8 mouse cellular contexts compared by ENCODE assay signal in the genomic region with DNA sequence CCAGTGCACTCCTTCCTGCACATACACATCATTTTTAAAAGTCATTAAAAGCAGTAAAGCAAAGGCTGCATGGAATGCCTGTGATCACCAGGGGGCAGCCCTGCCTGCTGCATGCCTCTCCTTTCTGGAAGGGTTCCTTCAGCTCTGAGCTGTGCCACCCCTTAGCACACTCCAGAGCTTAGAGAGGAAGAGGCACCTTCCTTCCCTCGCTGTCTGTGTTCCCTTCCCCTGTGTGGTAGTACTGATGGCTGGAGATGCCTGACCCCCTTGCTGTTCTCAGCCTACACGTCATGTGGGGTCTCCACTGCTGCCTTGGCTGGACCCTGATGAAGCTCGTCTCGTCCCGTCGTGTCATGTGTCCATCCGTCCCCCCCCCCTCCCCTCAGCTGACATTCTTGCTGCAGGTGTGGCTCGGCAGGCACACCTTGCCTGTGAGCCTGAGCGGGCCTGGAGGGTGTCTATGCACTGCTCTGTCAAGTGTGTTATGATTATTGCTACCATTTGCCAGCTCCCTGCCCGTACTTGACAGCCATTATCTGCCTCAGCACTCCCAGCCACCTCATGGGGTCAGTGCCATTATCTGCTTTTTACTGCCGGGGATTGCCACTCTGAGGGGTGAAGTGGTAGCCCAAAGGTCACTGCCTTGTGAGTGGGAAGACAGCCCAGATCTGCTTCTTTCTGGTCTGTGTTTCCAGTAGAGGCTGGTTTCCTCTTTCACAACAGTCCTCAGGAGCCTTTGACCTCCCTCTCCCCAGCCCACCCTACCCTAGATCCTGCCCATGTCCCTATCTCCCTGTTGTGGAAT. TPM values are rescaled to one million over a fixed set of nuclear protein-coding genes. Genes with fewer than 3 reads are reported as not detected.
DNase-seq lines count a peak whose midpoint lies in the region; ATAC-seq and TF ChIP-seq lines count a peak whose summit lies in the region.

No protein-coding gene starts in this region.

- no peak overlapping the region for H3K9ac ChIP-seq in hindbrain, embryonic 11.5 days (ENCODE audit: low read depth, low read length)
- no peak overlapping the region for H3K9ac ChIP-seq in forebrain, embryonic 15.5 days (replicated peaks)
- H3K9ac ChIP-seq in intestine, postnatal 0 days (ENCODE audit: low read depth, low read length) = no peak overlapping the region
- no peak overlapping the region for H3K9ac ChIP-seq in limb, embryonic 11.5 days (ENCODE audit: low read length)
- H3K9ac ChIP-seq in midbrain, embryonic 13.5 days (replicated peaks) = 0 out of 2 replicates have a peak overlapping the region, but pooled peaks have one; percentile 28

- H3K27ac ChIP-seq in hindbrain, embryonic 11.5 days (ENCODE audit: low read depth, low read length) = no peak overlapping the region
- no peak overlapping the region for H3K27ac ChIP-seq in hindbrain, embryonic 10.5 days
- no peak overlapping the region; the same call in 1 of the 2 replicates for H3K27ac ChIP-seq in forebrain, embryonic 15.5 days (replicated peaks)
- peak overlapping the region; percentile 89 for H3K27ac ChIP-seq in intestine, postnatal 0 days (ENCODE audit: low read depth, low read length)
- no peak overlapping the region for H3K27ac ChIP-seq in limb, embryonic 11.5 days (replicated peaks; ENCODE audit: low read depth, low read length)
- no peak overlapping the region for H3K27ac ChIP-seq in midbrain, embryonic 13.5 days

- no peaks in the 10 kb centered on the region for H3K9me3 ChIP-seq in hindbrain, embryonic 11.5 days (ENCODE audit: control insufficient read depth, low read length)
- no peaks in the 10 kb centered on the region for H3K9me3 ChIP-seq in hindbrain, embryonic 10.5 days
- no peaks in the 10 kb centered on the region for H3K9me3 ChIP-seq in forebrain, embryonic 15.5 days
- no peaks in the 10 kb centered on the region for H3K9me3 ChIP-seq in intestine, postnatal 0 days (ENCODE audit: control insufficient read depth)
- no peaks in the 10 kb centered on the region for H3K9me3 ChIP-seq in limb, embryonic 11.5 days (ENCODE audit: control insufficient read depth, low read length)
- no peaks in the 10 kb centered on the region for H3K9me3 ChIP-seq in midbrain, embryonic 13.5 days

- H3K4me3 ChIP-seq in hindbrain, embryonic 11.5 days (ENCODE audit: low read depth, low read length) = no peak overlapping the region
- no peak overlapping the region for H3K4me3 ChIP-seq in hindbrain, embryonic 10.5 days
- H3K4me3 ChIP-seq in forebrain, embryonic 15.5 days = no peak overlapping the region
- no peak overlapping the region for H3K4me3 ChIP-seq in intestine, postnatal 0 days (ENCODE audit: low read depth, low read length)
- H3K4me3 ChIP-seq in limb, embryonic 11.5 days (ENCODE audit: low read depth, low read length) = no peak overlapping the region
- H3K4me3 ChIP-seq in midbrain, embryonic 13.5 days (replicated peaks) = no peak overlapping the region

- 77% methylated on average over 11 of the region's 11 CpGs for WGBS in hindbrain, embryonic 11.5 days
- WGBS in hindbrain, embryonic 10.5 days = 76% methylated on average over 11 of the region's 11 CpGs
- 76% methylated on average over 11 of the region's 11 CpGs for WGBS in forebrain, embryonic 15.5 days
- 32% methylated on average over 11 of the region's 11 CpGs for WGBS in intestine, postnatal 0 days
- 56% methylated on average over 11 of the region's 11 CpGs for WGBS in limb, embryonic 11.5 days
- WGBS in midbrain, embryonic 13.5 days = 83% methylated on average over 11 of the region's 11 CpGs

- H3K4me2 ChIP-seq in hindbrain, embryonic 11.5 days (replicated peaks; ENCODE audit: low read depth, low read length) = no peak overlapping the region
- H3K4me2 ChIP-seq in forebrain, embryonic 15.5 days (replicated peaks) = no peak overlapping the region
- peak overlapping the region; percentile 25 for H3K4me2 ChIP-seq in intestine, postnatal 0 days (replicated peaks; ENCODE audit: low read depth)
- H3K4me2 ChIP-seq in limb, embryonic 11.5 days (ENCODE audit: low read depth, severe bottlenecking) = no peak overlapping the region
- H3K4me2 ChIP-seq in midbrain, embryonic 13.5 days (replicated peaks) = no peak overlapping the region

- DNase-seq in hindbrain, embryonic 11.5 days (ENCODE audit: low spot score) = peak; percentile 35
- no peak for DNase-seq in hindbrain, embryonic 10.5 days (ENCODE audit: low spot score)
- peak; percentile 67 for DNase-seq in adrenal gland, postnatal 14 days
- no peak for DNase-seq in limb, embryonic 11.5 days (ENCODE audit: low spot score)
- peak; percentile 29 for DNase-seq in thymus, postnatal 25 days

- H3K4me1 ChIP-seq in hindbrain, embryonic 11.5 days (replicated peaks; ENCODE audit: control insufficient read depth, insufficient read depth, low read length) = no peaks in the 10 kb centered on the region
- H3K4me1 ChIP-seq in hindbrain, embryonic 10.5 days (replicated peaks) = peaks cover 34% of the 10 kb centered on the region
- H3K4me1 ChIP-seq in forebrain, embryonic 15.5 days = peaks cover 36% of the 10 kb centered on the region
- H3K4me1 ChIP-seq in intestine, postnatal 0 days (replicated peaks; ENCODE audit: control insufficient read depth, insufficient read depth, low read length) = no peaks in the 10 kb centered on the region
- H3K4me1 ChIP-seq in limb, embryonic 11.5 days (ENCODE audit: control insufficient read depth, insufficient read depth, low read length) = 0 out of 2 replicates have a peak, but pooled peaks cover 3% of the 10 kb centered on the region
- H3K4me1 ChIP-seq in midbrain, embryonic 13.5 days (replicated peaks) = peaks cover 35% of the 10 kb centered on the region

- peak; percentile 94 for TF ChIP-seq CTCF in intestine, postnatal 0 days (IDR thresholded peaks at IDR 0.05; ENCODE audit: low read depth)

- no peak for ATAC-seq in hindbrain, embryonic 11.5 days (ENCODE audit: low FRiP score)
- ATAC-seq in forebrain, embryonic 15.5 days (replicated peaks) = peak; percentile 71; the same call in 1 of the 2 replicates
- ATAC-seq in intestine, postnatal 0 days = peak; percentile 90
- ATAC-seq in limb, embryonic 11.5 days (ENCODE audit: insufficient number of reproducible peaks, low FRiP score, low TSS enrichment, low read depth) = peak; percentile 32; the same call in 1 of the 2 replicates
- ATAC-seq in midbrain, embryonic 13.5 days = peak; percentile 22; the same call in 1 of the 2 replicates

- no peaks in the 10 kb centered on the region for H3K36me3 ChIP-seq in hindbrain, embryonic 11.5 days (ENCODE audit: control insufficient read depth, insufficient read depth, low read length)
- peaks cover 37% of the 10 kb centered on the region for H3K36me3 ChIP-seq in hindbrain, embryonic 10.5 days
- H3K36me3 ChIP-seq in forebrain, embryonic 15.5 days = 0 out of 2 replicates have a peak, but pooled peaks cover 12% of the 10 kb centered on the region
- peaks cover 11% of the 10 kb centered on the region for H3K36me3 ChIP-seq in intestine, postnatal 0 days (ENCODE audit: control insufficient read depth, insufficient read depth)
- H3K36me3 ChIP-seq in limb, embryonic 11.5 days (ENCODE audit: control insufficient read depth, insufficient read depth, low read length) = no peaks in the 10 kb centered on the region; the same call in 1 of the 2 replicates
- peaks cover 16% of the 10 kb centered on the region for H3K36me3 ChIP-seq in midbrain, embryonic 13.5 days

- no peaks in the 10 kb centered on the region for H3K27me3 ChIP-seq in hindbrain, embryonic 11.5 days (ENCODE audit: control insufficient read depth, insufficient read depth, low read length)
- no peaks in the 10 kb centered on the region for H3K27me3 ChIP-seq in hindbrain, embryonic 10.5 days (ENCODE audit: insufficient read depth, poor library complexity, severe bottlenecking)
- no peaks in the 10 kb centered on the region for H3K27me3 ChIP-seq in forebrain, embryonic 15.5 days
- no peaks in the 10 kb centered on the region for H3K27me3 ChIP-seq in intestine, postnatal 0 days (replicated peaks; ENCODE audit: control insufficient read depth, insufficient read depth, low read length)
- H3K27me3 ChIP-seq in limb, embryonic 11.5 days (ENCODE audit: control insufficient read depth, insufficient read depth, low read length) = no peaks in the 10 kb centered on the region
- no peaks in the 10 kb centered on the region for H3K27me3 ChIP-seq in midbrain, embryonic 13.5 days

RNA-seq across cellular contexts. Expression of a gene that starts 6.2 kb away (rescaled TPM):
- polyA plus RNA-seq in hindbrain, embryonic 11.5 days (2014; fragmentation: Nextera tagmentation; extraction: Ambion mirVana) = not detected in 2 replicates
- polyA plus RNA-seq in hindbrain, embryonic 10.5 days (2016; fragmentation: Nextera tagmentation; extraction: Ambion mirVana) = not detected in 2 replicates
- total RNA-seq in adrenal gland, postnatal 14 days (2021) = not detected in 2 replicates
- polyA plus RNA-seq in forebrain, embryonic 15.5 days (2015; fragmentation: Nextera tagmentation; extraction: Ambion mirVana) = not detected in 2 replicates
- polyA plus RNA-seq in intestine, postnatal 0 days (2015; fragmentation: Nextera tagmentation; extraction: Ambion mirVana) = 1,981 and 2,155 TPM in 2 replicates
- polyA plus RNA-seq in limb, embryonic 11.5 days (2014; fragmentation: Nextera tagmentation; extraction: Ambion mirVana) = not detected in 2 replicates
- polyA plus RNA-seq in midbrain, embryonic 13.5 days (2015; fragmentation: Nextera tagmentation; extraction: Ambion mirVana) = not detected in 2 replicates

RNA-seq across cellular contexts. Expression of a gene that starts 27.4 kb away (rescaled TPM):
- polyA plus RNA-seq in hindbrain, embryonic 11.5 days (2014; fragmentation: Nextera tagmentation; extraction: Ambion mirVana) = not detected in 2 replicates
- polyA plus RNA-seq in hindbrain, embryonic 10.5 days (2016; fragmentation: Nextera tagmentation; extraction: Ambion mirVana) = not detected in 2 replicates
- total RNA-seq in adrenal gland, postnatal 14 days (2021) = not detected in 2 replicates
- polyA plus RNA-seq in forebrain, embryonic 15.5 days (2015; fragmentation: Nextera tagmentation; extraction: Ambion mirVana) = not detected in 2 replicates
- 1,738 and 1,809 TPM in 2 replicates for polyA plus RNA-seq in intestine, postnatal 0 days (2015; fragmentation: Nextera tagmentation; extraction: Ambion mirVana)
- not detected in 2 replicates for polyA plus RNA-seq in limb, embryonic 11.5 days (2014; fragmentation: Nextera tagmentation; extraction: Ambion mirVana)
- polyA plus RNA-seq in midbrain, embryonic 13.5 days (2015; fragmentation: Nextera tagmentation; extraction: Ambion mirVana) = not detected in 2 replicates

Comparison
In these comparisons a context has a peak if more than half of its experiments do, and no peak if none do; other contexts are left out.
1. DNase-seq: peak in hindbrain, embryonic 11.5 days (single experiment), adrenal gland, postnatal 14 days (single experiment) and thymus, postnatal 25 days (single experiment); none in hindbrain, embryonic 10.5 days (single experiment) and limb, embryonic 11.5 days (single experiment).
2. RNA of a gene that starts 6.2 kb away (polyA plus RNA-seq): 1,981 to 2,155 TPM in intestine, postnatal 0 days; not detected in forebrain, embryonic 15.5 days, not detected in hindbrain, embryonic 11.5 days, not detected in hindbrain, embryonic 10.5 days, not detected in limb, embryonic 11.5 days and not detected in midbrain, embryonic 13.5 days; every median in the first group is over 1,000 times any median in the second.
3. RNA of a gene that starts 27.4 kb away (polyA plus RNA-seq): 1,738 to 1,809 TPM in intestine, postnatal 0 days; not detected in hindbrain, embryonic 11.5 days, not detected in hindbrain, embryonic 10.5 days, not detected in forebrain, embryonic 15.5 days, not detected in limb, embryonic 11.5 days and not detected in midbrain, embryonic 13.5 days; every median in the first group is over 1,000 times any median in the second.